Mouse (Mus musculus) ES-CJ7 (cell line): Measurements from ENCODE around the gene Trim67.

Source experiments
- DNase-seq: peaks from one replicate; pipeline ENCODE4 v3.0.0; 2011; ENCODE audit warnings: low read depth, low spot score

The Trim67 gene

GRCm38 (mm10) chr8:124792708-124793107, at the start of gene Trim67:
Gene Trim67 (plus strand): TSS chr8:124793092.
- peak; percentile 83 for DNase-seq

- no peak for DNase-seq
Observed at GRCm38 (mm10) chr8:124746661-124747060, 46.2 kb upstream of the Trim67 start.

GRCm38 (mm10) chr8:124751191-124751590, 41.7 kb upstream of the Trim67 start:
- peak; percentile 29 for DNase-seq

GRCm38 (mm10) chr8:124751709-124752173, 41.2 kb upstream of the Trim67 start, which contains the start of gene Fam89a:
Gene Fam89a (minus strand): TSS chr8:124751832.
- DNase-seq, result peak; percentile 68

GRCm38 (mm10) chr8:124752325-124752862, 40.5 kb upstream of the Trim67 start:
- no peak for DNase-seq

- no peak for DNase-seq
Observed at GRCm38 (mm10) chr8:124754101-124754791, 38.6 kb upstream of the Trim67 start.

GRCm38 (mm10) chr8:124754792-124755190, 38.1 kb upstream of the Trim67 start:
- DNase-seq, result no peak

GRCm38 (mm10) chr8:124755481-124755880, 37.4 kb upstream of the Trim67 start:
- DNase-seq, result no peak

GRCm38 (mm10) chr8:124756153-124756552, 36.7 kb upstream of the Trim67 start:
- no peak for DNase-seq

- no peak for DNase-seq
Observed at GRCm38 (mm10) chr8:124756601-124757000, 36.3 kb upstream of the Trim67 start.

- peak; percentile 80 for DNase-seq
Observed at GRCm38 (mm10) chr8:124758544-124758943, 34.3 kb upstream of the Trim67 start.

GRCm38 (mm10) chr8:124763061-124763460, 29.8 kb upstream of the Trim67 start:
- no peak for DNase-seq

- DNase-seq, result no peak
Observed at GRCm38 (mm10) chr8:124772389-124772788, 20.5 kb upstream of the Trim67 start.

GRCm38 (mm10) chr8:124775695-124776094, 17.2 kb upstream of the Trim67 start:
- DNase-seq, result peak; percentile 77

GRCm38 (mm10) chr8:124780236-124780635, 12.7 kb upstream of the Trim67 start:
- no peak for DNase-seq

GRCm38 (mm10) chr8:124782431-124782830, 10.5 kb upstream of the Trim67 start:
- DNase-seq, result no peak

GRCm38 (mm10) chr8:124783228-124783627, 9.7 kb upstream of the Trim67 start:
- DNase-seq, result peak; percentile 32

GRCm38 (mm10) chr8:124784613-124785012, 8.3 kb upstream of the Trim67 start:
- no peak for DNase-seq

GRCm38 (mm10) chr8:124790676-124791075, 2.2 kb upstream of the Trim67 start:
- no peak for DNase-seq

- DNase-seq, result no peak
Observed at GRCm38 (mm10) chr8:124791751-124792150, 1.1 kb upstream of the Trim67 start.

- DNase-seq, result peak; percentile 34
Observed at GRCm38 (mm10) chr8:124792186-124792585, 706 bp upstream of the Trim67 start.

GRCm38 (mm10) chr8:124793172-124793651, 320 bp downstream of the Trim67 start:
- peak; percentile 78 for DNase-seq
